Mouse (Mus musculus) hindbrain, postnatal 0 days (tissue): ENCODE measurements around the gene Syt8. TPM values are rescaled to one million over a fixed set of nuclear protein-coding genes. Genes with fewer than 3 reads are reported as not detected.

ENCODE experiments used
- ATAC-seq: fragments of 200-750 bp; cut with Nextera tagmentation; 2 replicates; pipeline ENCODE4 v1.8.0; 2017; ENCODE audit warnings: mild to moderate bottlenecking, moderate TSS enrichment, moderate library complexity
- DNase-seq: peaks from one replicate; pipeline ENCODE4 v3.0.0-alpha.2; 2015; ENCODE audit warnings: low spot score
- H3K27ac ChIP-seq: fragments of 300-500 bp; sonication (generic); 2 replicates; pipeline ENCODE4 v1.5.1; 2014; ENCODE audit warnings: mild to moderate bottlenecking
- H3K27me3 ChIP-seq: fragments of 300-500 bp; sonication (generic); 2 replicates; pipeline ENCODE4 v1.6.1; 2014; ENCODE audit warnings: low read length, mixed read lengths; ENCODE audit not compliant: insufficient read depth
- H3K36me3 ChIP-seq: fragments of 300-500 bp; sonication (generic); 2 replicates; pipeline ENCODE4 v1.6.1; 2014; ENCODE audit warnings: low read length, mixed read lengths; ENCODE audit not compliant: insufficient read depth
- H3K4me1 ChIP-seq: fragments of 300-500 bp; sonication (generic); 2 replicates; pipeline ENCODE4 v1.6.1; 2014; ENCODE audit warnings: antibody characterized with exemption, low read length, mixed read lengths; ENCODE audit not compliant: insufficient read depth
- H3K4me2 ChIP-seq: fragments of 300-500 bp; sonication (generic); 2 replicates; pipeline ENCODE4 v1.6.1; 2014; ENCODE audit warnings: low read depth, mild to moderate bottlenecking, low read length, moderate library complexity, mixed read lengths
- H3K4me3 ChIP-seq: fragments of 300-500 bp; sonication (generic); 2 replicates; pipeline ENCODE4 v1.5.1; 2014; ENCODE audit warnings: low read length
- H3K9ac ChIP-seq: fragments of 300-500 bp; sonication (generic); replicated peaks from 2 replicates; pipeline ENCODE4 v1.6.1; 2014; ENCODE audit warnings: mild to moderate bottlenecking, low read length, moderate library complexity, mixed read lengths
- H3K9me3 ChIP-seq: fragments of 300-500 bp; sonication (generic); 2 replicates; pipeline ENCODE4 v1.6.1; 2016; ENCODE audit warnings: low read length, mixed read lengths
- CTCF ChIP-seq: IDR thresholded peaks from 2 replicates; pipeline ENCODE4 v1.5.1; 2016; ENCODE audit warnings: antibody characterized with exemption, control low read depth, low read depth
- WGBS: fragments of 180-500 bp; shearing (Covaris S2); extraction: QIAGEN DNeasy Blood & Tissue Kit; methylation state at CpG from one replicate; pipeline ENCODE4 v1.1.7; 2014; 5-methylcytosine and 5-hydroxymethylcytosine counted together
- polyA plus RNA-seq: library from polyadenylated mRNA; unstranded; fragments of >200 nt; fragmentation: Nextera tagmentation; extraction: Ambion mirVana; gene quantifications from 2 replicates; pipeline ENCODE4 v1.2.1, GENCODE M21; 2015
- total RNA-seq: library from RNA; depleted of rRNA; stranded (reverse); fragments of >200 nt; gene quantifications from 2 replicates; pipeline ENCODE4 v1.2.3, GENCODE M21; 2014

The Syt8 gene
- total and polyA plus RNA-seq, 2 experiments from 2014 or later, result not detected

- TF ChIP-seq CTCF, result no peak
- Histone ChIP-seq H3K9me3 (no peaks in the 10 kb centered on the region), H3K4me3 (no peak overlapping the region), H3K9ac (no peak overlapping the region), H3K4me1 (peaks cover 13% of the 10 kb centered on the region; the same call in 1 of the 2 replicates), H3K36me3 (no peaks in the 10 kb centered on the region), H3K27me3 (no peaks in the 10 kb centered on the region), H3K4me2 (no peak overlapping the region), H3K27ac (no peak overlapping the region)
- 94% methylated on average over 2 of the region's 2 CpGs for WGBS
- no peak for ATAC-seq
- DNase-seq, result no peak
These were observed 26.8 kb downstream of the Syt8 start for GRCm38 (mm10) chr7:142461446-142461845.

- H3K9ac ChIP-seq, result no peak overlapping the region
These were observed 27.5 kb downstream of the Syt8 start for GRCm38 (mm10) chr7:142462190-142462589.

GRCm38 (mm10) chr7:142462594-142463078 lies 28.0 kb downstream of the Syt8 start:
- H3K27ac ChIP-seq, result no peak overlapping the region
- no peaks in the 10 kb centered on the region for H3K9me3 ChIP-seq
- no peaks in the 10 kb centered on the region for H3K27me3 ChIP-seq
- no peak for DNase-seq
- H3K4me1 ChIP-seq, result 0 out of 2 replicates have a peak, but pooled peaks cover 3% of the 10 kb centered on the region
- WGBS, result 70% methylated on average over 4 of the region's 4 CpGs
- H3K4me2 ChIP-seq, result no peak overlapping the region
- no peak overlapping the region for H3K4me3 ChIP-seq
- no peaks in the 10 kb centered on the region for H3K36me3 ChIP-seq
- no peak for TF ChIP-seq CTCF
- no peak for ATAC-seq
- no peak overlapping the region for H3K9ac ChIP-seq

More at GRCm38 (mm10) chr7:142462190-142462589, 27.5 kb downstream of the Syt8 start:
- H3K36me3 ChIP-seq, result no peaks in the 10 kb centered on the region
- ATAC-seq (no peak), DNase-seq (no peak)
- no peak overlapping the region for H3K4me3 ChIP-seq
- no peak overlapping the region for H3K4me2 ChIP-seq
- no peaks in the 10 kb centered on the region for H3K27me3 ChIP-seq
- TF ChIP-seq CTCF, result no peak
- no peak overlapping the region for H3K27ac ChIP-seq
- 85% methylated on average over 6 of the region's 6 CpGs for WGBS
- H3K9me3 ChIP-seq, result no peaks in the 10 kb centered on the region
- H3K4me1 ChIP-seq, result 0 out of 2 replicates have a peak, but pooled peaks cover 7% of the 10 kb centered on the region

- no peak for TF ChIP-seq CTCF
- Histone ChIP-seq H3K27me3 (no peaks in the 10 kb centered on the region), H3K4me3 (no peak overlapping the region), H3K4me2 (no peak overlapping the region), H3K36me3 (no peaks in the 10 kb centered on the region), H3K4me1 (peaks cover 5% of the 10 kb centered on the region; the same call in 1 of the 2 replicates), H3K9me3 (no peaks in the 10 kb centered on the region), H3K9ac (no peak overlapping the region), H3K27ac (no peak overlapping the region)
- DNase-seq (no peak), ATAC-seq (no peak)
- 88% methylated on average over 7 of the region's 7 CpGs for whole genome bisulfite sequencing
These were observed 35.6 kb downstream of the Syt8 start for GRCm38 (mm10) chr7:142470171-142470691.

GRCm38 (mm10) chr7:142470808-142471413 lies 36.3 kb downstream of the Syt8 start:
- Histone ChIP-seq H3K36me3 (no peaks in the 10 kb centered on the region), H3K9ac (no peak overlapping the region), H3K4me2 (no peak overlapping the region), H3K27me3 (no peaks in the 10 kb centered on the region), H3K4me1 (peaks cover 5% of the 10 kb centered on the region; the same call in 1 of the 2 replicates), H3K4me3 (no peak overlapping the region), H3K27ac (no peak overlapping the region), H3K9me3 (no peaks in the 10 kb centered on the region)
- TF ChIP-seq CTCF, result no peak
- DNase-seq (peak; percentile 69), ATAC-seq (peak; percentile 90)
- 25% methylated on average over 4 of the region's 4 CpGs for WGBS

- H3K36me3 ChIP-seq, result no peaks in the 10 kb centered on the region
- DNase-seq (no peak), ATAC-seq (peak; percentile 7; the same call in 1 of the 2 replicates)
- H3K4me1 ChIP-seq, result peaks cover 5% of the 10 kb centered on the region; the same call in 1 of the 2 replicates
- H3K27ac ChIP-seq, result no peak overlapping the region
- no peak for TF ChIP-seq CTCF
- H3K9me3 ChIP-seq, result no peaks in the 10 kb centered on the region
- H3K9ac ChIP-seq, result no peak overlapping the region
- WGBS, result 32% methylated on average over 6 of the region's 6 CpGs
- H3K4me3 ChIP-seq, result no peak overlapping the region
- no peak overlapping the region for H3K4me2 ChIP-seq
- no peaks in the 10 kb centered on the region for H3K27me3 ChIP-seq
These were observed 36.8 kb downstream of the Syt8 start for GRCm38 (mm10) chr7:142471414-142471861.
